Mouse (Mus musculus): Measurements from ENCODE around the gene Casr.

- TF ChIP-seq CTCF (IDR thresholded peaks at IDR 0.05; ENCODE audit: control insufficient read depth, insufficient read depth, insufficient read length) (no peak), MYOD1 (IDR thresholded peaks at IDR 0.05; ENCODE audit: control insufficient read depth, insufficient read length, low read depth) (no peak), MAX (IDR thresholded peaks at IDR 0.05) (no peak), USF1 (IDR thresholded peaks at IDR 0.05; ENCODE audit: low read depth) (no peak)
Observed at GRCm38 (mm10) chr16:36555672-36556165, 6.2 kb downstream of the Casr start.
